In genomic region chr8:60505653-60506521, GRCm38 (mm10) we compare ENCODE assay signal across 8 mouse cellular contexts. TPM values are rescaled to one million over a fixed set of nuclear protein-coding genes. Genes with fewer than 3 reads are reported as not detected.
DNase-seq lines count a peak whose midpoint lies in the region.

TSS of gene Aadat (plus strand) at chr8:60505932.

- peak within 1 kb of the TSS; percentile 64 for H3K4me3 ChIP-seq in midbrain, embryonic 10.5 days

- H3K27ac ChIP-seq in midbrain, embryonic 10.5 days (replicated peaks), result peak within 1 kb of the TSS; percentile 84

- H3K4me1 ChIP-seq in midbrain, embryonic 10.5 days, result peaks cover 7% of the 10 kb centered on the region

- WGBS in midbrain, embryonic 10.5 days, result 1% methylated on average over 25 of the region's 25 CpGs

- no peaks in the 10 kb centered on the region for H3K36me3 ChIP-seq in midbrain, embryonic 10.5 days
- H3K36me3 ChIP-seq in splenic B cell, adult 2 months (ENCODE audit: control insufficient read depth, insufficient read depth, low read length, poor library complexity, severe bottlenecking), result no peaks in the 10 kb centered on the region

- intact Hi-C loops in left cerebral cortex, postnatal 36 days (cut with DNase I), result loop anchor here (5.0 to 10.0 kb wide), 4 partner anchors 86 to 1009 kb away; partner anchors contain the start of gene Clcn3

- no peaks in the 10 kb centered on the region for H3K27me3 ChIP-seq in midbrain, embryonic 10.5 days (ENCODE audit: low read depth, poor library complexity, severe bottlenecking)
- no peaks in the 10 kb centered on the region for H3K27me3 ChIP-seq in splenic B cell, adult 2 months (ENCODE audit: control insufficient read depth, insufficient read depth, low read length, poor library complexity, severe bottlenecking)

- no peaks in the 10 kb centered on the region for H3K9me3 ChIP-seq in midbrain, embryonic 10.5 days (replicated peaks)

- peak; percentile 24 for DNase-seq in thymus, postnatal 0 days (ENCODE audit: low spot score)
- DNase-seq in thymus, adult 18-20 months, result no peak
- peak; percentile 90 for DNase-seq in embryo, embryonic 11 days
- peak; percentile 90 for DNase-seq in heart, adult 11 months
- DNase-seq in kidney, adult 11 months, result peak; percentile 90
- peak; percentile 60 to 61 for DNase-seq in left cerebral cortex, postnatal 36 days (ENCODE audit: low spot score in 2 of 2)
- DNase-seq in midbrain, embryonic 10.5 days (ENCODE audit: low spot score), result peak; percentile 80
- peak; percentile 48 for DNase-seq in splenic B cell, adult 2 months (ENCODE audit: low read depth, low spot score)

RNA-seq across cellular contexts. Expression of gene Aadat, which starts in this region (rescaled TPM):
- 0.10 TPM in 1 of 2 replicates, not detected in the other for polyA plus RNA-seq in thymus, postnatal 0 days (2015; fragmentation: Nextera tagmentation; extraction: Ambion mirVana)
- not detected for total RNA-seq in left cerebral cortex, postnatal 36 days (2021)
- polyA plus RNA-seq in midbrain, embryonic 10.5 days (2016; fragmentation: Nextera tagmentation; extraction: Ambion mirVana), result 1.7 TPM in 2 replicates

Comparison
In these comparisons a context has a peak if more than half of its experiments do, and no peak if none do; other contexts are left out.
1. Peak in DNase-seq in thymus, postnatal 0 days; RNA of the gene not detected or under 1 TPM.
2. Peak in DNase-seq in left cerebral cortex, postnatal 36 days; RNA of the gene not detected or under 1 TPM.
3. DNase-seq: peak in embryo, embryonic 11 days (single experiment), heart, adult 11 months (single experiment), kidney, adult 11 months (single experiment), midbrain, embryonic 10.5 days (single experiment) and splenic B cell, adult 2 months (single experiment); none in thymus, adult 18-20 months (0 of 2).